Mouse (Mus musculus): ENCODE data around the gene Sirt7.

GRCm38 (mm10) chr11:120630881-120631725, 6.1 kb upstream of the Sirt7 start:
- TF ChIP-seq CTCF (IDR thresholded peaks at IDR 0.05; ENCODE audit: low read depth) (no peak), EP300 (optimal IDR thresholded peaks at IDR 0.05) (no peak)

Data from stomach, postnatal 0 days (tissue).